Mouse (Mus musculus) heart, embryonic 11.5 days (tissue): Measurements from ENCODE around the gene Smcr8. TPM values are rescaled to one million over a fixed set of nuclear protein-coding genes. Genes with fewer than 3 reads are reported as not detected.
"Not testable (repeated sequence)": the region's sequence is repeated elsewhere in the genome, so short reads cannot be mapped to it uniquely, and the experiment has no call there.

Experiments
- ATAC-seq: fragments of 200-750 bp; cut with Nextera tagmentation; replicated peaks from 2 replicates; pipeline ENCODE4 v1.8.0; 2017; ENCODE audit warnings: moderate library complexity; ENCODE audit not compliant: insufficient number of reproducible peaks, low FRiP score, low TSS enrichment
- H3K27ac ChIP-seq: fragments of 300-500 bp; sonication (generic); 2 replicates; pipeline ENCODE4 v1.5.1; 2014; ENCODE audit warnings: mild to moderate bottlenecking, low read depth, low read length
- H3K27me3 ChIP-seq: fragments of 300-500 bp; sonication (generic); 2 replicates; pipeline ENCODE4 v1.6.1; 2014; ENCODE audit warnings: mild to moderate bottlenecking, low read length, mixed read lengths; ENCODE audit not compliant: control insufficient read depth, insufficient read depth
- H3K36me3 ChIP-seq: fragments of 300-500 bp; sonication (generic); 2 replicates; pipeline ENCODE4 v1.6.1; 2014; ENCODE audit warnings: mild to moderate bottlenecking, low read length, moderate library complexity, mixed read lengths; ENCODE audit not compliant: control insufficient read depth, insufficient read depth
- H3K4me1 ChIP-seq: fragments of 300-500 bp; sonication (generic); 2 replicates; pipeline ENCODE4 v1.6.1; 2014; ENCODE audit warnings: low read length; ENCODE audit not compliant: control insufficient read depth, insufficient read depth
- H3K4me2 ChIP-seq: fragments of 300-500 bp; sonication (generic); 2 replicates; pipeline ENCODE4 v1.6.1; 2014; ENCODE audit warnings: mild to moderate bottlenecking, moderate library complexity
- H3K4me3 ChIP-seq: fragments of 300-500 bp; sonication (generic); 2 replicates; pipeline ENCODE4 v1.5.1; 2014; ENCODE audit warnings: low read depth, low read length
- H3K9ac ChIP-seq: fragments of 300-500 bp; sonication (generic); 2 replicates; pipeline ENCODE4 v1.6.1; 2014; ENCODE audit warnings: mild to moderate bottlenecking, low read depth, low read length, moderate library complexity
- H3K9me3 ChIP-seq: fragments of 300-500 bp; sonication (generic); replicated peaks from 2 replicates; pipeline ENCODE4 v1.6.1; 2016; ENCODE audit warnings: low read length; ENCODE audit not compliant: control insufficient read depth
- WGBS: fragments of 180-500 bp; shearing (Covaris S2); extraction: QIAGEN DNeasy Blood & Tissue Kit; methylation state at CpG from one replicate; pipeline ENCODE4 v1.1.7; 2014; ENCODE audit not compliant: insufficient replicate concordance; 5-methylcytosine and 5-hydroxymethylcytosine counted together
- polyA plus RNA-seq: library from polyadenylated mRNA; unstranded; fragments of >200 nt; fragmentation: Nextera tagmentation; extraction: Ambion mirVana; gene quantifications from 2 replicates; pipeline ENCODE4 v1.2.1, GENCODE M21; 2014

Gene Smcr8
- polyA plus RNA-seq, 1 experiment from 2014 or later = 6.0 TPM

GRCm38 (mm10) chr11:60796342-60796741 is 19.0 kb downstream of the Smcr8 start:
- Histone ChIP-seq H3K27me3 (no peaks in the 10 kb centered on the region), H3K9ac (no peak overlapping the region), H3K27ac (no peak overlapping the region), H3K4me1 (no peaks in the 10 kb centered on the region), H3K36me3 (peaks cover 11% of the 10 kb centered on the region), H3K4me2 (no peak overlapping the region), H3K9me3 (no peaks in the 10 kb centered on the region), H3K4me3 (no peak overlapping the region)
- WGBS = 85% methylated on average over 11 of the region's 11 CpGs
- no peak for ATAC-seq

GRCm38 (mm10) chr11:60799977-60800376 is 22.7 kb downstream of the Smcr8 start:
- Histone ChIP-seq H3K4me3 (no peak overlapping the region), H3K4me1 (no peaks in the 10 kb centered on the region), H3K36me3 (peaks cover 7% of the 10 kb centered on the region; the same call in 1 of the 2 replicates), H3K27me3 (no peaks in the 10 kb centered on the region), H3K9ac (no peak overlapping the region), H3K27ac (no peak overlapping the region), H3K4me2 (no peak overlapping the region), H3K9me3 (no peaks in the 10 kb centered on the region)
- no peak for ATAC-seq
- WGBS = 90% methylated on average over 4 of the region's 4 CpGs

- Histone ChIP-seq H3K9me3 (no peaks in the 10 kb centered on the region), H3K4me2 (no peak overlapping the region), H3K36me3 (0 out of 2 replicates have a peak, but pooled peaks cover 7% of the 10 kb centered on the region), H3K4me1 (no peaks in the 10 kb centered on the region), H3K27me3 (no peaks in the 10 kb centered on the region), H3K4me3 (no peak overlapping the region), H3K9ac (no peak overlapping the region), H3K27ac (no peak overlapping the region)
- ATAC-seq = no peak
- 75% methylated on average over 1 of the region's 1 CpGs for WGBS
Measured at GRCm38 (mm10) chr11:60800892-60801291, 23.6 kb downstream of the Smcr8 start.

GRCm38 (mm10) chr11:60808286-60809070 is 31.2 kb downstream of the Smcr8 start:
- Histone ChIP-seq H3K36me3 (no peaks in the 10 kb centered on the region), H3K9ac (no peak overlapping the region), H3K4me1 (peaks cover 23% of the 10 kb centered on the region), H3K27me3 (no peaks in the 10 kb centered on the region), H3K4me2 (no peak overlapping the region), H3K9me3 (no peaks in the 10 kb centered on the region), H3K4me3 (no peak overlapping the region), H3K27ac (no peak overlapping the region)
- WGBS = 70% methylated on average over 4 of the region's 4 CpGs
- ATAC-seq = no peak

- no peak overlapping the region for H3K27ac ChIP-seq
- no peak overlapping the region; the same call in 1 of the 2 replicates for H3K9ac ChIP-seq
- H3K4me2 ChIP-seq = peak overlapping the region; percentile 76
- ATAC-seq = no peak
- peak overlapping the region; percentile 47 for H3K4me3 ChIP-seq
- 71% methylated on average over 1 of the region's 1 CpGs for WGBS
- no peaks in the 10 kb centered on the region for H3K27me3 ChIP-seq
- no peaks in the 10 kb centered on the region for H3K9me3 ChIP-seq
- no peaks in the 10 kb centered on the region for H3K36me3 ChIP-seq
- peaks cover 23% of the 10 kb centered on the region for H3K4me1 ChIP-seq
Measured at GRCm38 (mm10) chr11:60809546-60809945, 32.2 kb downstream of the Smcr8 start.

- H3K27ac ChIP-seq = no peak overlapping the region
- no peaks in the 10 kb centered on the region for H3K27me3 ChIP-seq
- H3K4me1 ChIP-seq = peaks cover 23% of the 10 kb centered on the region
- 16% methylated on average over 14 of the region's 14 CpGs for WGBS
- no peaks in the 10 kb centered on the region for H3K9me3 ChIP-seq
- H3K36me3 ChIP-seq = no peaks in the 10 kb centered on the region
- peak overlapping the region; percentile 65 for H3K9ac ChIP-seq
- H3K4me2 ChIP-seq = peak overlapping the region; percentile 76
- peak overlapping the region; percentile 47 for H3K4me3 ChIP-seq
- no peak for ATAC-seq
Measured at GRCm38 (mm10) chr11:60810046-60810965, 33.0 kb downstream of the Smcr8 start.

GRCm38 (mm10) chr11:60811054-60811460 is 33.7 kb downstream of the Smcr8 start:
- Histone ChIP-seq H3K4me2 (peak overlapping the region; percentile 76), H3K4me1 (peaks cover 23% of the 10 kb centered on the region), H3K36me3 (no peaks in the 10 kb centered on the region), H3K4me3 (peak overlapping the region; percentile 47), H3K9ac (peak overlapping the region; percentile 65), H3K27me3 (no peaks in the 10 kb centered on the region), H3K27ac (no peak overlapping the region), H3K9me3 (no peaks in the 10 kb centered on the region)
- WGBS = under 1% methylated on average over 29 of the region's 29 CpGs
- ATAC-seq = peak; percentile 99

- 25% methylated on average over 6 of the region's 6 CpGs for WGBS
- H3K4me2 ChIP-seq = peak within 1 kb of the TSS; percentile 76
- not testable (repeated sequence) for H3K27me3 ChIP-seq, H3K36me3 ChIP-seq, ATAC-seq, H3K9me3 ChIP-seq, H3K27ac ChIP-seq
- H3K4me3 ChIP-seq = peak within 1 kb of the TSS; percentile 47
- H3K4me1 ChIP-seq = peaks cover 23% of the 10 kb centered on the region
- peak within 1 kb of the TSS; percentile 65 for H3K9ac ChIP-seq
Measured at GRCm38 (mm10) chr11:60811618-60812017, 34.3 kb downstream of the Smcr8 start, which contains the start of gene Shmt1. TSS of gene Shmt1 (minus strand) at chr11:60811718.
